In genomic region chr7:16047338-16048146, GRCm38 (mm10) we compare ENCODE assay signal across 8 mouse cellular contexts. TPM values are rescaled to one million over a fixed set of nuclear protein-coding genes. Genes with fewer than 3 reads are reported as not detected.
A peak's percentile ranks its signal among the peaks of the same experiment; 100 is the strongest.
DNase-seq lines count a peak whose midpoint lies in the region; ATAC-seq lines count a peak whose summit lies in the region.

Bicra (minus strand) TSS chr7:16047921.

- intact Hi-C loops in left cerebral cortex, postnatal 14 days (cut with DNase I): no loop called here

- peak; percentile 78 for DNase-seq in R1 (ENCODE audit: low read depth, low spot score)
- peak; percentile 85 to 92 for DNase-seq in cerebellum, postnatal 25 days
- peak; percentile 84 to 86 for DNase-seq in gastrocnemius, adult 8-10 months (ENCODE audit: low spot score in 2 of 2)
- DNase-seq in left cerebral cortex, postnatal 14 days (ENCODE audit: low spot score in 2 of 2): peak; percentile 81 to 88
- DNase-seq in mesoderm, embryonic 11.5 days (ENCODE audit: low read depth, low spot score): peak; percentile 90
- DNase-seq in right cerebral cortex, postnatal 4 days: peak; percentile 84
- DNase-seq in yolk sac, embryonic 10.5 days (ENCODE audit: low spot score): peak; percentile 78

- ATAC-seq in inflammation-experienced regulatory T-cells, adult 6 months: peak; percentile 15

RNA-seq across cellular contexts. Expression of gene Bicra, which starts in this region (rescaled TPM):
- total RNA-seq in gastrocnemius, adult 8-10 months (2022): 1 to 10 TPM; 3.7 to 6.8 (median 5.6) TPM
- polyA plus RNA-seq in inflammation-experienced regulatory T-cells, adult 6 months (2017; shearing (Covaris generic)): 1 to 10 TPM; 2.7 to 4.4 (median 4.2) TPM
- total RNA-seq in left cerebral cortex, postnatal 14 days (2021): 10 to 100 TPM; 14.6 to 16.9 TPM

Comparison
In these comparisons a context has a peak if more than half of its experiments do, and no peak if none do; other contexts are left out.
1. Peak in every context shown above with its lines: DNase-seq and ATAC-seq.